Mouse (Mus musculus): ENCODE data around the gene Vwa1.
A peak's percentile ranks its signal among the peaks of the same experiment; 100 is the strongest.
"Not testable (repeated sequence)": the region's sequence is repeated elsewhere in the genome, so short reads cannot be mapped to it uniquely, and the experiment has no call there.

The Vwa1 gene

GRCm38 (mm10) chr4:155745136-155745535 lies 29.4 kb downstream of the Vwa1 start:
- DNase-seq (ENCODE audit: low read depth, low spot score): no peak

DNA sequence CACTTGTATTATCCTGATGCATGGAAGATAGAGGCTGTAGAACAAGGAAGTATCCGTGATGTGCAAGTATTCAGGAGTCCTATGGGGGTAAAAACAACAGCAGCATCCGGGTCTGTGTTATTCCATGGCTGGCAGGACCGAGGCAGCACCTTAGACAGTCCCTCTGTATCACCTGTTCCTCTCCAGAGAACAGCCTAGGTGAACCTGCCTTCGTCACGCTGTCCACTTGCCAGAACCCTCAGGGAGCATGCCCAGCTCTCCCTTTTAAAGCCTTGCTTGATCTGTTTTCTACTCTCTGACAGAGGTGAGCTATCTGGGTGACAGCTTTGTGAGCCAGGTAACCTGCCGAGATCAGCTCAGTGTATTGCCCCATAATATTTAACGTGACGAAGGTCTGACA lies 30.0 kb downstream of the Vwa1 start:
- peak; percentile 68 for DNase-seq (ENCODE audit: low read depth, low spot score)

GRCm38 (mm10) chr4:155742684-155743083 lies 31.8 kb downstream of the Vwa1 start:
- DNase-seq (ENCODE audit: low read depth, low spot score): no peak

DNA sequence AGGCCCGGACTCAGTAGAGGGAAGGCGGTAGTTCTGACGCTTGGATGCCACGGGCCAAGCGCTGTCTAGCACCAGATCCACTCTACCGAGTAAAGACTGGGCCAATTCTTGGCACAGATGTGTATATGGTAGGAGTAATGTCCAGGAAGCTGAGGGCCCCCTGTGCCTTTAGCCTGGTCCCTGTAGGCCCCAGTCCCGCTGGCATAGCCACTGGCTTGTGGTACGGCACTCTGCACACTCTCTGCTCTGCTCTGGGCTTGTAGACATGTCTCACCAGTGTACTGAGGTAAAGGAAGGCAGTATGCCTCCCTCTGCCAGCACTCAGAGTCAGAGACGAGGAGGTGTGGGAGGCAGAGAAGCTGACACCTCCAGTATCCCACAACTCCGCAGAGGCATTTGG lies 33.8 kb downstream of the Vwa1 start:
- DNase-seq (ENCODE audit: low read depth, low spot score): not testable (repeated sequence)

DNA sequence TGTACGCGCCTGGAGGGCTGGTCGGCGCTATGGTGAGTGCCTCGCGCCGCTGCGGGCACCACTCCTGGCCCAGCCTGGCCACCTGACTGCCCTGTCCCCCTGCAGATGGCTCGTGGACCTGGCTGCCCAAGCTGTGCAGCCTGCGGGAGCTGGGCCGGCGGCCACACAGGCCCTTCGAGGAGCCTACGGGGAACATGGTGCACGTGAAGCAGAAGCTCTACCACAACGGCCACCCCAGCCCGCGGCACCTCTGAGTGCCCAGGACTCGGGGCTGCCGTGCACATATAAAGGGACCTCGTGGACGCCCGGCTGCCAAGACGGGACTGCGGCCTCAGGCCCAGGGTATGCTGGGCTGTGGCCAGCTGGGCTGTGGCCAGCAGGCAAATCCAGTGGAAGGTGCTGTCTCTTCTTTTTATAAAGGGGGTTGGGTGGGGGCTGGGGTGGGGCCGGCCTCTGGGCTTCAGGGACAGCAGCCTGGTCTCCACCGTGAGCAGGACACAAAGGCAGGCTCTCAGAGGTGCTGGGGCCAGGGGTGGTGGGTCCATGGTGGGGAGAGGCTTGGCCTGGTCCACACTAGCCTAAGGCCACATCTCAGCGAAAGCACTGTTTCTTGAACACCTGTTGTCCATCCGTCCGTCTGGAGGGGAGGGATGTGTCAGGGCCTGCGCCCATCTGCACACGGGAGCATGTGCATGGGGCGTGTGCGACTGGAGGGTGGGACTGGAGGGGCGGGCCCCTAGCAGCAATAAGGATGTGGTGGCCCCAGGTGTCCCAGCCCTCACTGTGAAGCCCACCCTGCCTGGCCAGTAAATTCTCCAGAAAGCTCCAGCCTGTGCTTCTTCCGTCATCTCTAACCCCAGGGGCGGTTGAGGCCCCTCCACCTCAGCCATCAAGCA lies 34.5 kb downstream of the Vwa1 start:
- peak; percentile 86 for DNase-seq (ENCODE audit: low read depth, low spot score)

DNA sequence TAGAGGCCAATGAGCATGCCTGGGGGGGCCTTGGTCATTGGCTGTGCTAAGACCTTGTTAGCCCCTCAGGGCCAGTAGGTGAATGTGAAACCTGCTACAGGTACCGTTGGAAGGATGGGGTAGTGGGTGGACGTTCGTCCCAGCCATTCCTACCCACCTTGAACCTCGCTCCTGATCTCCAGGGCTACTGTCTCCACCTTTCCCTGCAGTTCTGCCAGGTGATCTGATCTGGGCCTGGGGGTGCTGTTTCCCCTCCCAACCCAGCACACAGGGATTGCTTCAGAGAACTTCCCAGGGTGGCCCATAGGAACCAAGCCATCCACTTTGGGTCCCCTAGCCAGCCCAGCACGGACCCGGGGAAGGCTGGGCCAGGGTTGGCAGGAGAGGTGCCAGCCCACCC lies 35.3 kb downstream of the Vwa1 start:
- DNase-seq (ENCODE audit: low read depth, low spot score): no peak

DNA sequence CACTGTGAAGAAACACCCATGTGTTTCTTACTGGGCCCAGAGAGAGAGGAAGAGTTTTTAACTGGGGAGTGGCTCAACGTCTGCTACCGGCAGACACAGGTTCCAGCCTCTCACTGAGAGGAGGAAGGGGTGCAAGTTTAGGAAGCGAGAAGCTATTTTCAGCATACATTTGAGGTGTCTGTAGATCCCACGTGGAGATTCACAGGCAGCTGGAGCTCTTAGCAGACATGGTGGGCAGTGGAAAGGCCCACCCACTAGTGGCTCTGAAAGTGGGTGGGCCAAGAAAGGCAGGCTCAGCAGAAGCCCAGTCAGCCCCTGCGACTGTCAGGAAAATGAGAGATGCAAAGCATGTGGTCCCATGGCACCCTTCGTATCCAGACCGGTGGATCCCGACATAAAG lies 36.2 kb downstream of the Vwa1 start:
- peak; percentile 83 for DNase-seq (ENCODE audit: low read depth, low spot score)

GRCm38 (mm10) chr4:155736421-155736820 lies 38.1 kb downstream of the Vwa1 start:
- peak; percentile 26 for DNase-seq (ENCODE audit: low read depth, low spot score)

DNA sequence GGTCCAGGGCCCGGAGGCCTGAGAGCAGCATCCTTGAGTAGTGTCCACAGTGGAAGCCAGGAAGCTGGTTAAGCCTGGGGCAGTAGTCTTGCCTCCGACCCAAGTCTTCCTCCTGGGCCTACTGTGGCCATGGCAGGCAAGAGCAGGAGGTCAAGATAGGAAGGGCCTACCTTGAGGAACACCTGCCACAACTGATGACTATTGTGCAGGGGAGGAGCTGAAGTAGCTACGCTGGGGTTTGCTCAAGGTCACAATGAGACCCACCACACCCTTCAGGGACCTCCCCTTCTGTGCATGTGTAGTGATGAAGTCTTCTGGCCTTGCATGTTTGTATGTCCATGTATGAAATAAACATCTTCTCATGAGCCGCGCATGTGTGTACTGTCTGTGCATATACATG lies 38.7 kb downstream of the Vwa1 start:
- peak; percentile 42 for DNase-seq (ENCODE audit: low read depth, low spot score)

- peak; percentile 87 for DNase-seq (ENCODE audit: low read depth, low spot score)
These were observed 39.4 kb downstream of the Vwa1 start for GRCm38 (mm10) chr4:155734951-155735702.

DNA sequence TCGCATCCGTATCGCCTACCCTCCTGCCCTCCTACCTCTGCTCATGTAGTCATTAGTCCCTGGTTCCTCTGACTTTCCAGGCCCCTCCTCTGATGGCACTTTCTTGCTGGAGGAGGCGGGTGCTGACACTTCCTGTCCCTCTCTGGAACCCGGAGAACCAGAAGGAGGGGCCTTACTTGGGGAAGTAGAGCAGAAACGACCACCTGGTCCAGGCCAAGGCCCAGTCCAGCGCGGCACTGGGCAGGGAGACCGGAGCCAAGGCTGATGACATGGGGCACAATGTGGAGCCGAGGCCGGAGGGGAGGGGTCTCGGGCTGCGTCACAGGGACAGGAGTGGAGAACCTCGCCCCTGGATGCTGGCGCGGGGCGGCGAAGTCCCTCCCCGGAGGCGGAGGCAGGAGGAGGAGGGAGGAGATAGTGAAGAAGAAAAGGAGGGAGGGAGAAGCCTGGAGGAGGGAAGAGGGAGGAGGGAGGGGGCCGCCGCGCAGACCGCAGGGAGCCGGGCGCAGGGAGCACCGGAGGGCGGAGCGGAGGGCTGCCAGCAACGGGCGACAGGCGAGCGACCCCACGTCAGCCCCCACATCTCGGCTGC lies 40.1 kb downstream of the Vwa1 start, which contains the start of gene Tmem240:
Gene Tmem240, plus strand, starts transcription at position 451 of the 592 bp plus-strand sequence.
- peak; percentile 97 for DNase-seq (ENCODE audit: low read depth, low spot score)

- no peak for DNase-seq (ENCODE audit: low read depth, low spot score)
These were observed 41.2 kb downstream of the Vwa1 start for GRCm38 (mm10) chr4:155733267-155733666.

GRCm38 (mm10) chr4:155727993-155728392 lies 46.5 kb downstream of the Vwa1 start:
- DNase-seq (ENCODE audit: low read depth, low spot score): no peak

GRCm38 (mm10) chr4:155721668-155722083 lies 52.8 kb downstream of the Vwa1 start:
- peak; percentile 62 for DNase-seq (ENCODE audit: low read depth, low spot score)

All from brain, adult 2 months (tissue).